Mouse (Mus musculus): ENCODE results near the gene Rab7b. TPM values are rescaled to one million over a fixed set of nuclear protein-coding genes. Genes with fewer than 3 reads are reported as not detected.

Rab7b gene
- polyA plus RNA-seq, 1 experiment = 1.5 TPM

DNA sequence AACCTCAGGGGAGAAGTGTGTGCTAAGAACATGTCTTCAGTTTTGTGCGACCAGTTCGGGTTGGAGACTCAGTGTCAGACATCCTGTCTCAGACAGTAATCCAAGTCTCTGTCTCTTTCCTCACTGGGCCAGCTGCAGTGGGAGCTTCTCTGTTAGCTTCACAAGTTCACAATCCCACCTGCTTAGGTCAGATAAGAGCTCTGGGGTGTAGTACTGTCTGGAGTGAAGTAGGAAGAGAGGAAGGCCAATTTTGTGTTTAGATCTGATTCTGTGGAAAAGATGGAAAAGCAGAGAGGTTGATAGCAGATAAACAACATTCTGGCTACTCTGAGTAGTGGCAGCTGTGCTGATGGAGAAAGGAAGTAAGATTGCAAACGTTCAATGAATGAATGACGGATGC, 11.1 kb downstream of the Rab7b start:
- Histone ChIP-seq H3ac (ENCODE audit: control insufficient read depth, insufficient read length) (no peak overlapping the region), H3K4me2 (ENCODE audit: low read depth) (no peak overlapping the region), H3K27me3 (ENCODE audit: control insufficient read depth, insufficient read depth, insufficient read length) (no peaks in the 10 kb centered on the region), H3K36me3 (ENCODE audit: control insufficient read depth, insufficient read depth) (no peaks in the 10 kb centered on the region), H3K4me3 (no peak overlapping the region), H3K79me2 (ENCODE audit: control insufficient read depth, insufficient read depth) (no peaks in the 10 kb centered on the region)
- no peak for TF ChIP-seq TCF12 (IDR thresholded peaks at IDR 0.05; ENCODE audit: insufficient read depth, poor library complexity, severe bottlenecking)
- no peak for TF ChIP-seq E2F4 (IDR thresholded peaks at IDR 0.05; ENCODE audit: insufficient read depth)
- no peak for TF ChIP-seq POLR2AphosphoS2 (IDR thresholded peaks at IDR 0.05; ENCODE audit: insufficient read length, low read depth)
- no peak for TF ChIP-seq USF1 (IDR thresholded peaks at IDR 0.05; ENCODE audit: low read depth)
- no peak for TF ChIP-seq TCF3 (IDR thresholded peaks at IDR 0.05; ENCODE audit: insufficient read length, low read depth)
- TF ChIP-seq MYOG (IDR thresholded peaks at IDR 0.05; ENCODE audit: control insufficient read depth in 1 of 3, insufficient read depth in 1 of 3, insufficient read length in 2 of 3, low read depth in 2 of 3) = no peak
- TF ChIP-seq REST (IDR thresholded peaks at IDR 0.05; ENCODE audit: insufficient read depth, insufficient read length) = no peak
- TF ChIP-seq MYOD1 (IDR thresholded peaks at IDR 0.05; ENCODE audit: control insufficient read depth in 1 of 3, insufficient read length in 2 of 3, low read depth in 2 of 3) = no peak
- TF ChIP-seq MAX (IDR thresholded peaks at IDR 0.05; ENCODE audit: low read depth) = no peak
- no peak for TF ChIP-seq CEBPB (IDR thresholded peaks at IDR 0.05; ENCODE audit: insufficient read depth, poor library complexity, severe bottlenecking)
- no peak for TF ChIP-seq POLR2A (IDR thresholded peaks at IDR 0.05; ENCODE audit: insufficient read length, low read depth)
- no peak for TF ChIP-seq SRF (IDR thresholded peaks at IDR 0.05; ENCODE audit: control insufficient read depth, insufficient read length, low read depth)

DNA sequence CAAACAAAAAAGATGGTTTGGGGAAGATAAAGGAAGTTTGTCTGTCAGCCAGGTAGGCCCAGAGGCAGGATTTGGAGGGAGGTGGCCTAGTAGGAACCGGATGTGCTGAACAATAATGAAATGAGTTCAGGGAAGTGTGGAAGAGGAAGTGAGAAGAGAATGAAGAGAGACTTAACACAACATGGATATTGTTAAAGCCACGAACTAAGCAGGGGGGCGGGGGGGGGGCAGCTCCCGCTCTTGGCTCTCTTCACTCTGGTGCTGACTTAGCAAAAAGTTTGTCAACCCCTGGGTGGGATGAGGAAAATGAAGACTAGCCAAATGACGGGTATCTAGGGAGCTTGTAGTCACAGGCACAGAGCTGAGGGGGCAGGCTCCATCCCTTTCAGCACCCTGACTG, 12.0 kb downstream of the Rab7b start:
- Histone ChIP-seq H3K27me3 (ENCODE audit: control insufficient read depth, insufficient read depth, insufficient read length) (no peaks in the 10 kb centered on the region), H3ac (ENCODE audit: control insufficient read depth, insufficient read length) (no peak overlapping the region), H3K4me3 (no peak overlapping the region), H3K36me3 (ENCODE audit: control insufficient read depth, insufficient read depth) (no peaks in the 10 kb centered on the region), H3K4me2 (ENCODE audit: low read depth) (no peak overlapping the region), H3K79me2 (ENCODE audit: control insufficient read depth, insufficient read depth) (no peaks in the 10 kb centered on the region)
- TF ChIP-seq REST (IDR thresholded peaks at IDR 0.05; ENCODE audit: insufficient read depth, insufficient read length) = no peak
- TF ChIP-seq TCF12 (IDR thresholded peaks at IDR 0.05; ENCODE audit: insufficient read depth, poor library complexity, severe bottlenecking) = no peak
- no peak for TF ChIP-seq MYOG (IDR thresholded peaks at IDR 0.05; ENCODE audit: control insufficient read depth in 1 of 3, insufficient read depth in 1 of 3, insufficient read length in 2 of 3, low read depth in 2 of 3)
- no peak for TF ChIP-seq POLR2AphosphoS2 (IDR thresholded peaks at IDR 0.05; ENCODE audit: insufficient read length, low read depth)
- no peak for TF ChIP-seq TCF3 (IDR thresholded peaks at IDR 0.05; ENCODE audit: insufficient read length, low read depth)
- TF ChIP-seq POLR2A (IDR thresholded peaks at IDR 0.05; ENCODE audit: insufficient read length, low read depth) = no peak
- no peak for TF ChIP-seq SRF (IDR thresholded peaks at IDR 0.05; ENCODE audit: control insufficient read depth, insufficient read length, low read depth)
- no peak for TF ChIP-seq USF1 (IDR thresholded peaks at IDR 0.05; ENCODE audit: low read depth)
- no peak for TF ChIP-seq MYOD1 (IDR thresholded peaks at IDR 0.05; ENCODE audit: control insufficient read depth in 1 of 3, insufficient read length in 2 of 3, low read depth in 2 of 3)
- no peak for TF ChIP-seq CEBPB (IDR thresholded peaks at IDR 0.05; ENCODE audit: insufficient read depth, poor library complexity, severe bottlenecking)
- TF ChIP-seq E2F4 (IDR thresholded peaks at IDR 0.05; ENCODE audit: insufficient read depth) = no peak
- TF ChIP-seq MAX (IDR thresholded peaks at IDR 0.05; ENCODE audit: low read depth) = no peak

DNA sequence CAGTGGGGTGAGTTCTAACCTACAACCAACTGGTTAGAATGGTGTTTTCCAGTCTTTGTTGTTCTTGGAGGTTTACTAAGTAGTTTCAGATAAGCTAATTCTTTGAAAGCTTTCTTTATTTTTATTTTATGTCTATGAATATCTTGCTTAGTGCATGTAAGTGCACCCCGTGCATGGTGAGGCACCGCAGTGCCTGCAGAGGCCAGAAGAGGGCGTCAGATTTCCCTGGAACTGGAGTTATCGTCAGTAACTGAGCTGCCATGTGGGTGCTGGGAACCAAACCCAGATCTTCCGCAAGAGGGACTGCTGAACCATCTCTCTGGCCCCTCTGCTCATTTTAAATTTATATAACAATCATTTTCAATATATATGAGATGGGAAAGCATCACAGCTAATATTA, 12.9 kb downstream of the Rab7b start:
- Histone ChIP-seq H3K36me3 (ENCODE audit: control insufficient read depth, insufficient read depth) (no peaks in the 10 kb centered on the region), H3K79me2 (ENCODE audit: control insufficient read depth, insufficient read depth) (no peaks in the 10 kb centered on the region), H3K27me3 (ENCODE audit: control insufficient read depth, insufficient read depth, insufficient read length) (no peaks in the 10 kb centered on the region), H3K4me3 (no peak overlapping the region), H3ac (ENCODE audit: control insufficient read depth, insufficient read length) (no peak overlapping the region), H3K4me2 (ENCODE audit: low read depth) (no peak overlapping the region)
- TF ChIP-seq TCF3 (IDR thresholded peaks at IDR 0.05; ENCODE audit: insufficient read length, low read depth) (no peak), MYOD1 (IDR thresholded peaks at IDR 0.05; ENCODE audit: control insufficient read depth in 1 of 3, insufficient read length in 2 of 3, low read depth in 2 of 3) (no peak), E2F4 (IDR thresholded peaks at IDR 0.05; ENCODE audit: insufficient read depth) (no peak), CEBPB (IDR thresholded peaks at IDR 0.05; ENCODE audit: insufficient read depth, poor library complexity, severe bottlenecking) (no peak), REST (IDR thresholded peaks at IDR 0.05; ENCODE audit: insufficient read depth, insufficient read length) (no peak)

DNA sequence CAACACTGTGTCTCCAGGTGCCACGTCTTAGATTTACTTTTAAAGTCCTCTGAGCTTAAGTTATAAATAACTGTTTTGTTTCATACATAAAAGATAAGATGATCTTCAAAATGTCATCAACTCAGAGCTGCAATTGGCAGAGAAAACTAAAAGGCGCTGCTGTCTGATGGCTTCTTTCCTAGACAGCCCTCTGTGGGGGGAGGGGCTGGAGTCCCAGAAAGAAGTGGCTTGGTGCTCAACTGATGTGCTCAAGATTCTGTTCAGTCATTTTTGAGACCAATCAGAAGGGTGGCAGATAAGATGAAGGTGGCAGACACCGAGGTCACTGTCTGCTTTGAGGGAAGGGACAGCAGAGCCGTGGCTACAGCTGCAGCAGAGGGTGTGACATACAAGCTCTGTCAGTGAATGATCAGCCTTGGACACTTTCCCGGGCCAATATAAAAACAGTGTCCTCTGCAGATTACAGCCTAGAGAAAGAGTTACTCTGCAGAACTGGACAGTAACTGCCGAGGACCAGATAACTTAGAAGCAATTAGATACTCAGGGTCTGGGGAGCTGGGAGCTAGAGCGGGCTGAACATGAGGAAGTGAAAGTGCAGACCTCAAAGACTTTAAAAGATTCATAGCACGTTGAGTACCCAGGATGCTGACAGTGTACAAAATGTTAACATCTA, 13.7 kb downstream of the Rab7b start:
- Histone ChIP-seq H3K79me2 (ENCODE audit: control insufficient read depth, insufficient read depth) (no peaks in the 10 kb centered on the region), H3ac (ENCODE audit: control insufficient read depth, insufficient read length) (no peak overlapping the region), H3K4me3 (no peak overlapping the region), H3K4me2 (ENCODE audit: low read depth) (no peak overlapping the region), H3K27me3 (ENCODE audit: control insufficient read depth, insufficient read depth, insufficient read length) (no peaks in the 10 kb centered on the region), H3K36me3 (ENCODE audit: control insufficient read depth, insufficient read depth) (no peaks in the 10 kb centered on the region)
- no peak for TF ChIP-seq USF1 (IDR thresholded peaks at IDR 0.05; ENCODE audit: low read depth)
- no peak for TF ChIP-seq TCF3 (IDR thresholded peaks at IDR 0.05; ENCODE audit: insufficient read length, low read depth)
- TF ChIP-seq POLR2AphosphoS2 (IDR thresholded peaks at IDR 0.05; ENCODE audit: insufficient read length, low read depth) = no peak
- TF ChIP-seq MYOG (IDR thresholded peaks at IDR 0.05; ENCODE audit: control insufficient read depth in 1 of 3, insufficient read depth in 1 of 3, insufficient read length in 2 of 3, low read depth in 2 of 3) = no peak
- TF ChIP-seq MAX (IDR thresholded peaks at IDR 0.05; ENCODE audit: low read depth) = no peak
- TF ChIP-seq TCF12 (IDR thresholded peaks at IDR 0.05; ENCODE audit: insufficient read depth, poor library complexity, severe bottlenecking) = no peak

DNA sequence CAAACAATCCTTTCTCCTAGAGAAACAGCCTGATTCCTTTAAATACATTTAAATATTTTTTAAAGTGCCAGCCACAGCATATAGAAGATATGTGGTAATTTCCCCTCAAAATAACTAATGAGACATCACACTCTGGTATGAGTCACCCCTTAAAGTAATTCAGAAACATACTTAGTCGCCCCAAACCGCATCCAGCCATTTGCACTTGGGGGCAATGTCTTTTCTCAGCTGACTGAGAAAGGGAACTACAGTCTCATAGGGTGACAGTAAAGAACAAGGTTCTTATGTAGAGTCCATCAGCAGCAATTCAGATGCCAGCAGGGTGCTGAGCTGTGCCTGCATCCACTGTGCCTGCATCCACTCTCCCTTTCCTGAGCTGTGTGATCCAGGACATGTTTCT, 15.0 kb downstream of the Rab7b start:
- H3K4me3 ChIP-seq = no peak overlapping the region
- no peak overlapping the region for H3K4me2 ChIP-seq (ENCODE audit: low read depth)
- H3K36me3 ChIP-seq (ENCODE audit: control insufficient read depth, insufficient read depth) = no peaks in the 10 kb centered on the region
- no peak for TF ChIP-seq MYOG (IDR thresholded peaks at IDR 0.05; ENCODE audit: control insufficient read depth in 1 of 3, insufficient read depth in 1 of 3, insufficient read length in 2 of 3, low read depth in 2 of 3)
- no peak for TF ChIP-seq REST (IDR thresholded peaks at IDR 0.05; ENCODE audit: insufficient read depth, insufficient read length)
- no peak for TF ChIP-seq MYOD1 (IDR thresholded peaks at IDR 0.05; ENCODE audit: control insufficient read depth in 1 of 3, insufficient read length in 2 of 3, low read depth in 2 of 3)
- no peak for TF ChIP-seq TCF3 (IDR thresholded peaks at IDR 0.05; ENCODE audit: insufficient read length, low read depth)
- no peak for TF ChIP-seq MAX (IDR thresholded peaks at IDR 0.05; ENCODE audit: low read depth)
- no peak for TF ChIP-seq TCF12 (IDR thresholded peaks at IDR 0.05; ENCODE audit: insufficient read depth, poor library complexity, severe bottlenecking)
- no peak for TF ChIP-seq CEBPB (IDR thresholded peaks at IDR 0.05; ENCODE audit: insufficient read depth, poor library complexity, severe bottlenecking)
- TF ChIP-seq POLR2A (IDR thresholded peaks at IDR 0.05; ENCODE audit: insufficient read length, low read depth) = no peak
- no peak for TF ChIP-seq POLR2AphosphoS2 (IDR thresholded peaks at IDR 0.05; ENCODE audit: insufficient read length, low read depth)
- no peak for TF ChIP-seq E2F4 (IDR thresholded peaks at IDR 0.05; ENCODE audit: insufficient read depth)
- TF ChIP-seq SRF (IDR thresholded peaks at IDR 0.05; ENCODE audit: control insufficient read depth, insufficient read length, low read depth) = no peak
- no peak for TF ChIP-seq USF1 (IDR thresholded peaks at IDR 0.05; ENCODE audit: low read depth)
- no peaks in the 10 kb centered on the region for H3K79me2 ChIP-seq (ENCODE audit: control insufficient read depth, insufficient read depth)
- H3ac ChIP-seq (ENCODE audit: control insufficient read depth, insufficient read length) = no peak overlapping the region
- H3K27me3 ChIP-seq (ENCODE audit: control insufficient read depth, insufficient read depth, insufficient read length) = no peaks in the 10 kb centered on the region

Measured in myocyte (in vitro differentiated cells).